Mouse (Mus musculus) 3T3-L1 (cell line): ENCODE measurements at regions not wholly inside any gene's neighbourhood (a gene's known extent, or its start where the extent isn't known, plus 50 kb on each side); places are given as distances from the start of the nearest gene placed in this dataset.

Experiments
- DNase-seq: peaks from one replicate; pipeline ENCODE4 v3.0.0-alpha.2; 2015; ENCODE audit warnings: low read depth, low spot score

- DNase-seq: no peak
Measured at GRCm38 (mm10) chr12:52622398-52622797, 76.8 kb upstream of the Akap6 start.

GRCm38 (mm10) chr12:52623416-52624108, 75.6 kb upstream of the Akap6 start:
- no peak for DNase-seq

DNA sequence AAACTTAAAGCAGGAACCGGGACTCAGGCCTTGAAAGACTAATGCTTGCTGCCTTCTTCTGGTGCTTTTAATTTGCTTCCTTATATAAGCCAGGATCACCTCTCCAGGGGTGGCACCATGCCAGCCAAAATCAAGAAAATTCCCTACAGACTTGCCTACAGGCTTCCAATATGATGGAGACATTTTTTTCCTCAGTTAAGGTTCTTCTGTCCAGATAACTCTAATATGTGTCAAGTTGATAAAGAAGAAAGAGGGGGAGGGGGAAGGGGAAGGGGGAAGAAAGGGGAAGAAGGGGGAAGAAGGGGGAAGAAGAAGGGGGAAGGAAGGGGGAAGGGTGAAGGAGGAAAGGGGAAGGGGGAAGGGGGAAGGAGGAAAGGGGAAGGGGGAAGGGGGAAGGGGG, 74.3 kb upstream of the Akap6 start:
- DNase-seq: no peak

DNA sequence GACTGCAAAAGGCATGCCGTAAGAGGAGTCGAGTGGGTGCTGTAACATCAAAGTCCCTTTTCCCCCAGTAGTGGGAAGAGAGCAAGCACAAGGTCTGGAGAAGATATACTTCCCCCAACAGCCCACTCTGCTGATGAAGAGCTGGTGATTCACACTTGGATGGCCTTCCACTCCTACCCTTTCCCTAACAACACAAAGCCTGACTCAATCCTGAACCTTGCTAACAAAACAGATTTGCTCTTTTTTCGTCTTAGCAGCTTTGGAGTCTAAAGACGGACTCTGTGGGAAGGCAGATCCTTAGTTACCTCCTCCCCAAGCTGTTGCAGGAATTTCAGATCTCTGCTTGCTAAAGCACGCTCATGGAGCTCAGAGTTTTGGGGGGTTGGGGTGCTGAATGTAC, 70.4 kb upstream of the Akap6 start:
- DNase-seq: no peak

DNA sequence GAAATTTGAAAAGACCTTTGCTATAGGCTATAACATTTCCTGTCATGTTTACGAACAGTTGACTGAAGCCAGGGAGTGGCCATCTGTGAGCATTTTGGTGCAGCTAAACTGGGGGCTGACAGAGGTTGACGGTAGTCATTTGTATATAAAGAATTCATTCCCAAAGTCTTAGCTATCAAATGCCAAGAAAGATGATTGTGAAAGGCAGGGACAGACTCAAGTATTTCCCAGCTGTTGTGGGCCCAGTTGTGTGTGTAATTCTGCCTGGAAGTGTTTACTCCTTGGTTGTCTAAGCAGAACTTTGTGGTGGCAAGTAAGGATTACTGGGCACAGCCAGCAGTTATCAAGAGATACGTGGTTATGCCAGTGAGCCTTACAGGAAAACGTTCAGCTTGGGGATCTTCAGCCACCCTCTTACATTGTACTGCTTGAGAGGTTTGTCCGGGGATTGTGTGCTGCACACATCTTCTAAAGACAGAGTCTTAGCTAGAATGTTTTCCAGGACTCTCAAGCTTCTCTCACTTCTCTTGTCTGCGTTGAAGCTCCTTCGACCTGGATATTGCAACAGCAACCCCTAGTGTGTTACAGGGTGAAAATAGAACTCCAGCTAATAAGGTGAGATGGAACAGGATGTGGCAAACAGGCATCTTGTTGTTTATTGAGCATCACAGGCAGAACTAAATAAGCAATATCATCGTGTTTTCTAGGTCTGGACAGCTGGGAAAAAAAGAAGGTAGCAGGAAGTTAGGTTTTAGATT, 63.9 kb upstream of the Akap6 start:
- DNase-seq: peak; percentile 76

DNA sequence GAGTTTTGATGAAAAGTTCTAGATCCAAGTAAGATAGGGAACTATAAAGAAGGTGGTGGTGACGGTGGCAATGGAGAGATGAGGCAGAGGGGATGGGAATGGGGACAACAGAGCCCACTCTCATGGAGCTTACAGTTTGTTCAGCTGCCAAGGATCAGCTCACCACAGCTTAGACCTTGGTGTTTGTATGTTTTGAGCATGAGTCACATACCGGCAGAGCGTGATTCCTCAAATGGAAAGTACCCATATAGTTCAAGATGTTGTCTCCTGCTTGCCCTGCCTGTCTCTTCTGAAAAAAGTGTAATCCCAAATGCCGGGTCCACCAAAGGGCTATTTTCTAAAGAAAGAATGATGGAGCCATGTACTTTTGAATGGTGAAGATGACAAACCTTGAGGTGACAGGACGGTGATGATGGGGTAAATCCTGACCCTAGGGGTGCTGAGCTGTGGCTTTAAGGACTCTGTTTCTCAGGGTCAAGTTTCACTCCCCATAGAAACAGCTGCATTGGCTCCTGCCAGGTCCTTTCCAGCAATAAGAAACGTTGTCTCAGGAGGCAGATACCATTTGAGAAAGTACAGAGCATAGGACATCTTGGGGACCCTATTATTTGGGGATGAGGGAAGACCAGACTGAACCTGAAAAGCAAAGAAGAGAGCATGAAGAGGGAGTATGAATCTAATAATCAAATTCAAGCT, 62.8 kb upstream of the Akap6 start:
- DNase-seq: peak; percentile 92

DNA sequence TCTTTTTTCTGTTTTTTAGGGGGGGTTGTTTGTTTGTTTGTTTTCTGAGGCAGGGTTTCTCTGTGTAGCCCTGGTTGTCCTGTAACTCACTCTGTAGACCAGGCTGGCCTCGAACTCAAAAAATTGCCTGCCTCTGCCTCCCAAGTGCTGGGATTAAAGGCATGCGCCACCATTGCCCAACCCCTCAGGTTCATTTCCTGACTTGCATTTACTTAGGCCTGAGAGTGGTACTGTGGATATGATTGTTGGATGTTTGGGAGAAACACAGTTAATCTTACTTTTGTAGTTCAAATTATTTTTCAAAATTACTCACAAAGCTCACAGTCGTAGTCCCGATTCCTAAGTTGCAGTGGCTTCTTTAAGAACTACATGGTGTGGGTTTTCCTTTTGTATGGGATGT, 62.3 kb upstream of the Akap6 start:
- no peak for DNase-seq

GRCm38 (mm10) chr12:52637506-52638249, 61.5 kb upstream of the Akap6 start:
- peak; percentile 82 for DNase-seq

DNA sequence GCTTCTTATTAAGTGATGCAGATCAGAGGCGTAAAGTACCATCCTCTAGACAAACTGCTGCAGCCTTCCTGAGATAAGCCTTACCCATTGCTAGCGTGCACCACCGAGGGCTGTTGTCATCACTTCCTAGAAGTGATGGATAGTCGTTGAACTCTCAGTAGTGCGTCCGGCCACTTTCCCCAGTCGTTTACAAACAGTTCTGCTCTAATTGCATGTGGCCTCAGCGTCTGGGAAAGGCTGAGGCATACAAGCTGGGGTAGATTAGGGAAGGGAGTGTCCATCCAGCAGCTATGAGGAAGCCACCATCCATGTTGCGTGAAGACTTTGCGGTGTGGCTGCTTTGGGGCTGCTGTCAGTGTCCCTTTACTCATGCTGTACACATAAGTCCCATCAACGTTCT, 60.7 kb upstream of the Akap6 start:
- DNase-seq: peak; percentile 40

GRCm38 (mm10) chr12:52644059-52644458, 55.1 kb upstream of the Akap6 start:
- no peak for DNase-seq
